Mouse (Mus musculus) mouse embryonic stem cell (cell line): ENCODE results near the gene Tmem131.

Experiments used
- in situ Hi-C, 2 experiments: fragments of 300-500 bp; cut with MboI; formaldehyde crosslinking; loops; 1 replicate in 1 of 2; 3 replicates in 1 of 2; pipeline ENCODE4 v1.14.3; 2019 to 2020; ENCODE audit warnings: low sequenced_read_pairs in 2 of 2, low pct_unique_long_range_greater_than_20kb in 1 of 2, mixed read lengths in 1 of 2; ENCODE audit not compliant: unreplicated experiment in 1 of 2

The Tmem131 gene

DNA sequence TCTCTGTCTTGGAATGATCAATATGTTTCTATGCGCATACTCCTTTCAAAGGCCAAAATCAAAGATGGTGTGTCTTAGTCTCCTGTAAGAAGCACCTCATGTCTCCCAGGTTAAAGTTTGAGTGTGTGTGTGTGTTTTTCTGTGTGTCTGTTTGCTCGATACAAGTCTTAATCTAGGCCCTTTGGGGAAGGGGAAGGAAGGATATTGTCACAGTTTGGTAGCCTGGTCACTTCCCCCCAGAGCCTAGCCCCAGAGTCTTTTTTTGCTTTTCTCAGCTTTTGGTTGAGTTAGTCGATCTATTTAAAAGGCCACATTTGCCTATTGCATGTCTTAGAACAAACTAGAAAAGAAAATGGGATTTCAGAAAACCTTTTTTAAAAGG lies 3.1 kb downstream of the Tmem131 start:
- in situ Hi-C loops: loop anchor here in 1 of 2 experiments (5.0 to 10.0 kb wide), 2 partner anchors 47 to 74 kb away; no protein-coding TSS in a partner anchor

DNA sequence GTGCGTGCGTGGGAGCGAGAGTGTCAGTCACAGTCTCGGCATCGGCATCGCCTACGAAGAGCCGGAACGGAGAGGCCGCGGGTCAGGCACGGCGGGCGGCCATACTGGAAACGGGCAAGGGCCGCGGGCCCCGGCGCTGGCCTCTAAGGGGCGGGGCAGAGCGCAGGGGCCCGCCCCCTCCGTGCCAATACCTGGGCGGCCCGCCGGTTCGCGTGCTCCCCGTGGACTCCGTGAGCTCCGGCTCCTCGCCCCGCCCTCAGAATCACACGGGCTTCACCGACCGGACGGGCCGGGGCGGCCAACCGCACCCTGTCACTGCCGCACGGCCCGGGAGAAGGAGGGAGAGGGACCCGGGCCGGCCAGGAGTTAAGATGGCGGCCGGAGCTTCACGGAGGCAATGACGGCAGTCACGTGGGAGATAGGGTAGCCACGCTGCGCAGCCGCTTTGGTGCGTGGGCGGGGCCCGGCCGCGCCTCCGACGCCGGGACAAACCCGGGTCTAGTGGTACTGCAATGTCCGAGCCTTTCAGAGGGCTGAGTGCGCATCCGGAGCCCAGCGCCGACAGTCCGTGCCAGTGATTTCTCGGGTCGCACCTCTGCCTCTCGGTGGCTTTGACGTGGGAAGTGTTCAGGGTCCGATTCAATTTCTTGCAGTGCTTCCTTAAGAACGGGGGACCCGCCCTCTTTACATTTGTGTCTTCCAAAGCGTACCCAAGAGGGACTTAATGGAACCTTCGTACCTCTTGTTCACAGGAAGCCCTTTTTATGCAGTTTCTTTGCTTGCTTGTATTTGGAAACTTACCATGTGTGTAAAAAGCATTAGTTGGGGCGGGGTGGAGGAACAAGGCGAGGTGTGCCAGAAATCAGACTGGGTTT lies 3.7 kb downstream of the Tmem131 start:
- in situ Hi-C loops: loop anchor here in 1 of 2 experiments (5.0 to 10.0 kb wide), 2 partner anchors 48 to 75 kb away; no protein-coding TSS in a partner anchor

DNA sequence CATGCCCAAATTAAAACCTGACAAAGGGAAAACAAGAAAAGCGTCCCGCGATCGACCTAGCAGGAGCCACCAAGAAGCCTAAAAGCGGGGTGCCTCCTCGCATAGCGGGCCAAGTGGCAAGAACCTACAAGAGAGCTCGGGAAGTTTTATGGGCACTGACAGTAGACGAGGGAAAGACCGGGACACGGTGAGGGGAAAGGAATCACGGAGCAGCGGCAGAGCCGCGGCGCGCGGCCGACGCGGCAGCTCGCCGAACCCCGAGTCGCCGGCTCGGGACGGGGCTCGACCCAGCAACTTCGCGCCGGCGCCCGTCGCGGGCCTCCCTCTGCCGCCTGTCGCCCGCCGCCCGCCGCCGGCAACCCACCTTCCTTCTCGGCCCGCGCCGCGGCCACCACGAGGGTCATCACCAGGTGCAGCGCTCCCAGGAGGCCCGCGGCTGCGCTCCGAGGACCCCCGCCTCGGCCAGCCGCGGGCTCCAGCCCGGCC lies 4.6 kb downstream of the Tmem131 start:
- in situ Hi-C loops: no loop called here

DNA sequence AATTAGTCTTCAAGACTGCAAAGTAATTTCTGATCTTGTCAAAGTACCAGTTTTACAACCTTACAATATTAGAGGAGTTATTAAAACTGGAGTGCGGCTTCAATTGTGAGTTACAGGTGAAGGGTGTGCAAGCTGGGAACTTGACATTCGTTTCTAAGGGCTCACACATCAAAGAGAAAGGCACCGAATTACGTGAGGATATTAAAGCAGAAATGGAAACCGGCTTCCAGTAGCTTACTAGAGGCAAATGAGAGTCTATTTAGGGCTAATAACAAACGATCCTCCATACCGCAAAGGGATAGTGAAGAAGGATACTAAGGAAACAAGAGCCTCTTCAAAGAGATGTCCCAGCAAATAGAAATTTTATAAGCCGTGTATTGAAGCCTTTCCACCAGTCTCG lies 5.1 kb downstream of the Tmem131 start:
- in situ Hi-C loops: no loop called here

DNA sequence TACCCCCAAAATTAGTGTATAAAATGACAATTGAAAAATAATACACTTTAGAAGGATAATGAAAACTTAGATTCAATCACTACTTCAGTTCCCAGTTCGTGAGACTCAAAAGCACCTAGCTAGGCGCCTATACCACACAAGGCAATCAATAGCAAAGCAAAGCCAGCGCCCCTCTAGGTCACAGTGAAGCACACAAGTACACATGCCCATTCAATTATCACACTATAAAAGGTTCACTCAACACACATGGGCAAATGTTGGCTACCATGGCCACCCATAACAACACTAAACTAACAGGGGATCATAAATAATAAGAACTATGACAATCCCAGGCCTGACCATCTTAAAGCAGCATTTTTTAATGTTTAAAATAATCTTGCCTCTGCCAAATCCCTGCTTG lies 5.8 kb downstream of the Tmem131 start:
- in situ Hi-C loops: no loop called here

DNA sequence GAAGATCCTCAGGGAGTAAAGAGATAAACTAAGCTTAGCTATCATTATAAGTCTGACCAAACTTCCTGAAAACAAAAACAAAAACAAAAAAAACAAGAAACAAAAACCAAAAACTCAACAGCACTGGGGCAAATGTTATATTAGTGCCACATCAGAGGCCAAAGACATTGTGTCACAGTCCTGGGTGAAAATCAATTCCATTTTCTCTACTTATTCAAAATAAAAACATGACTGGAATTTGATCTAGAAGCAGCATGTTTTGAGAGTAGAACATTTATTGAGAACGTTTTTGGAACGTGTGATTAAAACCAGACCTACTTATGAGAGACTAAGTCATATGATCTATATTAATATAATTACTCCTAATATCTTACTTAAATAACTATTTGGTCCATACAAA lies 6.5 kb downstream of the Tmem131 start:
- in situ Hi-C loops: no loop called here

DNA sequence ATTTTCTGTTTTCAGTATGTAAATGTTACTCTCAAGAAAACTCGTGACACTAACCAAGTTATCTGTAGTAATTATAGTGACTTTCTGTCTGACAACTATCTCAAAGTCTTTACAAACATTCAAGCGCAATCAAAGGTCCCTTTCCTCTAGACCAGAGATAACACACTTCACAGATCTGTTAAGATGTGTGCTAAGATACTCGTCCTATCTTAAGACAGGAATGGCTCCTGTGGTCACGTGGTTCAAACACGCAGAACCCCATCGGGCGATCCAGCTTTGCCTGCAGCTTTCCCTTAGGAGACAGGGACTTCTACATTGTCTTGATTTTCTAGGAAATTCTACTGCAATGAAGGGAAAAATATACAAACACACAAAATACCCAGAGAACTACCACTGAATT lies 6.9 kb downstream of the Tmem131 start:
- in situ Hi-C loops: no loop called here

DNA sequence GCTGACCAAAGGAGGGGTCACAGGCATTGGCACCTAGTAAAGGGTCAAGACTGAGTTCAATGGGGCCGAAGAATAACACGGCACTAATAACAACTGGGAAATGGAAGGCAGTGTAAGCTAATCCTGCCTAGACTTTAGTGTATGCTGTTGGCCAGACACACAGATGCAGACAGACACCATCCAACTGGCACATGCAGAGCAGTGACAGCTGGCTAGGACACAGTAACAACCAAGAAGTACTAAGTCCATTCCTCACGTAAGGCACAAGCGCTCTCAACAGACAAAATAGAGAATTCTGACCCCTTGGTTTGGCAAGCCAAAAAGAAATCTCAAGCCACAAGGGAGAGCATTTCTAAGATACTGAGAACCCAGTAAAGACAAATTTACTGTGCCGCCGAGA lies 8.7 kb downstream of the Tmem131 start:
- in situ Hi-C loops: no loop called here

DNA sequence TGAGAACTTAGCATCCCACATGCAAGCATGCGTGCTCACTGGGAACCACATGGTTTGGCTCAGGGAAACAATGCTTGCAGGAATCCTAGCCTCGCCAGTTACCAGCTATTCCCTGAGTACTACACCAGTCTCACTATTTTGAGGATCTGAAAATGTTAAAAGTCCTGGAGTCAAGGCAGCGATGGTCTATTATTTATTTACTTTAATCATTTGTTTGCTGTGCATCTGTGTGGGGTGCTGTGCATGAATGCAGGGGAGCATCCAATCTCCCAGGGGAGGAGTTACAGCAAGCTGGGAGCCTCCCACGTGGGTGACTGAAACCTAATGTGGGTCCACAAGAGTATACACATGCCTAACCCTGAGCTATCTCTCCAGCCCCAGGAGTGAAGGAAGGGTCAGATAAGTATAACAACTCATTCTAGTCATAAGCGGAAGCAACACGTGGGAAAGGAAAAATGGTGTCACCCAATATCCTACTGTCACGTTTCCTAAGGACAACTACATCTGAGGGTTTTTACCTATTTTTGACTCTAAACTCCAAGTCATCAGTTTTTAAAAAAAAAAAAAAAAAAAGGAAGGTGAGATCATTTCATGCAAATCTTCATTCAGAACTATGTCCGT lies 9.4 kb downstream of the Tmem131 start:
- in situ Hi-C loops: no loop called here

DNA sequence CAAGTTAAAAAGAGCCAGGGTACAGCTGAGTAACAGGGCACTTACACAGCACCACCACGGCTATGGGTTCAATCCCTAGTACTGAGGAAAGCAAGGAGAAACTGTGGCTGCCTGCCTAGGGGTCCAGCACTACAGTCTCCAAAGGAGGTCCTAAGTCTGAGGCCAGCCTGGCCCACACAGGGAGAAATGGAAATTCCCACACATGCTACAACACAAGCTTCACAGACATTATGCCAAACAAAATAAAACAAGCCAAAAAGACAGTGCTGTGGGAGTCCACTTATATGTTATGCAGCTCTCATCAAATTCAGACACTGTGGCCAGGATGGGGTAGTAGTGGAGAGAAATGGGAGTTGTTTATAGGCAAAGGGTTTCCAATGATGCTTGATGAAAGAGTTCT lies 11.2 kb downstream of the Tmem131 start:
- in situ Hi-C loops: no loop called here

DNA sequence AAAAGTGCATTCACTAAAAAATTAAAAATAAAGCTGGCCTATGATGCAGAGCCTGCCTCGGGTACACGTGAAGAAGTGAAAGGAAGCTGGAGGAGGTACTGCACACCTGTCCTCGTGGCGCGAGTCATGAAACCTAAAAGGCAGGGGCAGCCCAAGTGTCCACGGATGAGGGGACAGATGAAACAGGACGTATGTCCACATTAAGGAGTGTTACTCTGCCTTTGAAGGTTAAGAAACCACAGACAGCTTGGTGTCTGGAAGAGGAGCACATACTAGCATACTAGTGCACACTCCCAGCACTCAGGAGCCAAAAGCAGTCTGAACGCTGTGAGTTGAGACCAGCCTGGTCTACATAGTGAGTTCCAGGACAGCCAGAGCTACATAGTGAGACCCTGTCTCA lies 12.6 kb downstream of the Tmem131 start:
- in situ Hi-C loops: no loop called here

DNA sequence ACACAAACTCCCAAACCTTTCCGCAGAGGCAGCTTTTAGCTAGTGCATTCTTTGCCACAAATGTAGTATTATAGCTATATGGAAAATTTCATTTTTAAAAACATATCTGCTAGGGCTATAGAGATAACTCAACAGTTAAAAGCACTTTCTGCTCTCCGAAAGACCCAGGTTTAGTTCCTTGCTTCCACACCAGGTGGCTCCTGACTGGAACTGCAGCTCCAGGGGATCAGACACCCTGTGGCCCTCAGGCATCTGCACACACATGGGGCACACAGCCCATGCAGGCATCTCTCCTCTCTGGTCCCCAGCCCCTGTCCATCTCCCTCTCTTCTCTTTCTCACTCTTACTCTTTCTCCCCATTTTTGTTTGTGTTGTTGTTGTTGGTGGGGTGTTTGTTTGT lies 13.5 kb downstream of the Tmem131 start:
- in situ Hi-C loops: no loop called here

DNA sequence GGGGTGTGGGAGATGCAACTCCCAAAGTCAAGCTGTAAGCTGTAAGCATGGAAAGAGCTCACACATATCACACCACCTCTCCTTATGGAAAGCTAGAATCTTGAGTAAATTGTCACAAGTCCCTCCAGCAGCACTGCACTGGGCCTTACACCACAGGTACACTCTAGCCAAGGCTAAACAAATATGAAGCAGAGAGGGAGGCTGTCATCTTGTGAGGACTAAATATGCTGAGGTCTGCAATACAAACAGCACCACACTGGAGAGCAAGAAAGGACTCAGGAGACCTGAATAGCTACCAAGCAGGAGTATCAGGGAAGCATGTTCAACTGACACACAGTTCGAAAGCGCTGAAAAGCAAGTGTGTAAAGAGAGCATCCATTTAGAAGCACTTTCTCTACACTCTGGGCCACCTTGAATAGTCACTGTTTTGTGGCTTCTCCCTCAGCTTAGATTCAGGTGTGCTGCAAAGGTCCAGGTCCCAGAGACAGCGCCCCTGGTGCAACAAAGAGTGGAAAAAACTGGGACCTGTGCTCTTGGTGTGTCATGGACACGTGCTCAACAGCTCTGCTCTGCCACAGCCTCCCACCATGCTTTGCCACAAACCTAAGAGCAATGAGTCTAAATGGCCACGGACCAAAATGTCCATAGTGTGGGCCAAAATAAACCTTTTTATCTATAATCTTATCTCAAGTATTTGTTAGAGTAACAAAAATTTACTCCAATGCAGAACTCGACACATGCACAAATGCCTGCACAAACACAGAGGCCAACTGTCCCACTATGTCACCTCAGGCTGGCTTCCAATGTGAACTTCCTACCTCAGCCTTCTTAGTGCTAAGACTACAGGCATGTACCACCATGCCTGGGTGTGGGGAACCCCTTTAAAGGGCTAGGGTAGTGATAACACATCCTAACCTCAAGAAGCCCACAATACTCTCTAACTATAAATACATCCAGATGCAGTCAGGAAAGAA lies 14.8 kb downstream of the Tmem131 start:
- in situ Hi-C loops: no loop called here

DNA sequence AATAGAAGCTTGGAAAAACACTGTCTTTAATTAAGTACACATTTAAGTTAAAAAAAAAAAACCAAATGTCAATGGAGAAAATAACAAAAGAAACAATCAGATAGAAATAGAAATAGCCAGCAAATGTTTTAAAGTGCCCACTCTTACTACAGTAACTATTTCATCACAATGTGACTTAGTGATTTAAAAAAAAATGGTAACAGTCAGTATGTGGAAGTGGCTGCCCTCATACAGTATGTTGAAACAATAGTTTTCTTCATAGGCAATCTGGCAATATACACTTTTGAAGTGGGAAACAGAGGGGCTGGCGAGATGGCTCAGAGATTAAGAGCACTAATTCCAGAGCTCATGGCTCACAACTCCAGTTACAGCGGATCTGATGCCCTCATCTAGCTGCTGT lies 15.9 kb downstream of the Tmem131 start:
- in situ Hi-C loops: no loop called here

DNA sequence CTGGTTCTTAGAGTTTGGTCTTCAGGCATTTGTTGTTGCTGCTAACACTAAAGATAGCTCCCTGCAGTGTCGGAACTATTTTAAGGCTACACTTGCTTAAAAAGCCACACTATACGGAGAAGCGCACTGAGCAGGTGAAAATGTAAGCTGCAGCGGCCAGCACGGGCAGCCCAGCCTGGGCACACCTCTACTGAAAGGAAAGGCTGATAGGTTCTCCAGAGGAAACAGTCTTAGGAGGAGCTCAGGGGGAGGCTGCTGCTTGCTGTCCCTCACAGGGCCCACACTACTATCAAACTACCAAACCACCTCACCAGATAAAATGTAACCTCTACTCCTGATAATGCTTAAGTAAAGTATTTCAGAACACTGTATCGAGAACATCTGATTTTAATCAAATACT lies 16.7 kb downstream of the Tmem131 start:
- in situ Hi-C loops: no loop called here

DNA sequence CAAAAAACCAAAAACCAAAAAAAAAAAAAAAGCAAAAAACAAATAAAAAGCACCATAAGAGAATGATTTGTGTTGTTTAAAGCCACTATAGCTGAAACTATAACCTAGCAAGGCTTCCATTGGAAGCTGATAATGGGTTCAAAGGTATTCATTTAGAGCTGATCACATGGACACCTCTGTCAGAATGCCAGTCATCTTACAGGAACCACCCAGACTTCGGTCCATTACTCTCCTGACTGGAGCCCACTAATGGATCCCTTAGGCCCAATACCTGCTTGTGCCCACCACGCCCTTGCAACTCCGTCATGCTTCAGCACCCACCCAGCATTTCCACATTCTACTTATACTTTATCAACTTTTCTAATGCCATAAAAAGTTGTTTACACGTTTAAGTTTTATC lies 17.2 kb downstream of the Tmem131 start:
- in situ Hi-C loops: no loop called here

DNA sequence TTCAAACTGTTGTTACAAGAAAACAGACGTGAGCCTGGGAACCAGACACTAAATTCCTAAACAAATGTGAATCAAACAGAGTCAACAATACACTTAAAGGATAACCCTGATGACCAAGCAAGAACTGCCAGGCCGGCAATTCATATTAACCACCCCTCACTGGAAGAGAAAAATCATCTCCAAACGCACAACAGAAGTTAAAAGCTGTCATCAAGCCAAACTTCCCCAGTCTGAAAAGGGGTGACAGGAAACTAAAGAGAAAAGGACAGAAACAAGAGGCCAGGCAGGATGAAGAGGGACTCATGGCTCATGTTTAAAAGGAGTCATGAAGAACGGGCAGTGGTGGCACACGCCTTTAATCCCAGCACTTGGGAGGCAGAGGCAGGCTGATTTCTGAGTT lies 17.7 kb downstream of the Tmem131 start:
- in situ Hi-C loops: no loop called here

DNA sequence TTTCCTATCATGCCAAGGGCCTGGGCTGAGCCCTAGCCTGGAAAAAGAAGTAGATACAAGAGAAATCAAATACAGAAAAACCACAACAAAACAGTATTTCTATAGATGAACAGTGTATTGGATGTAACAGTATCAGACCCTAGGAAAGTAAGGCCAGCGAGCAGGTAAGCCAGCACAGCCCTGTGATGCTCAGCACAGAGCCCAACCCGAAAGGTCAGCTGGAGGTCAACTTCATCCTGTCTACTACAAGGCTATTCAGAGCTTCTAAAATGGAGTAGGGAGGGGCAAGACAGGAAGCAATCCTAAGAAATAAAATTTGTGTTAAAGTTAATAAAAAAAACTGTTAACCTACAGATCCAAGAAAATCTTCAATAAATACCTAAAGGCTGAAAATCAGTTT lies 18.6 kb downstream of the Tmem131 start:
- in situ Hi-C loops: no loop called here

DNA sequence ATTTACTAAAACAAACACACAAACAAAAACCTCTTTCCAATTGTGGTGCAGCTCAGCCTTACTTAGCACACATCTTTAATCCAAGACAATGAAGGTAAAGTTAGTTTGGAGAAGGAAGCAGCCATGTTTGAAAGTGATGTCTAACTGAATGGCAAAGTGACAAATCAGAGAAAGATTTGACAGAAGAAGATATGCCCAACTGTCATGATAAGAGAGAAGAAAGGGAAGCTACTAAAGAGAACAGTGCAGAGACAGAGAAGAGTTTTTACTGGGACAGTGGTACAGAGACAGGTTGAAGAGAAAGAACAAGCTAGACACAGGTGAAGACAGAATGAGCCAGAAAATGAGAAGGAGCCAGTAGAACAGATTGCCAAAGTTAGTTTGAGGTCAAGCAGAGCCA lies 19.6 kb downstream of the Tmem131 start:
- in situ Hi-C loops: no loop called here
